Mouse (Mus musculus) adrenal gland, adult 10 weeks (tissue): ENCODE data around the gene Neo1. TPM values are rescaled to one million over a fixed set of nuclear protein-coding genes. Genes with fewer than 3 reads are reported as not detected.

Source experiments
- polyA plus RNA-seq: library from polyadenylated mRNA; stranded (reverse); fragments of 350-450 nt; fragmentation: Illumina TruSeq; extraction: RNeasy Lipid Tissue Mini Kit (QIAGEN cat#74804); gene quantifications from one replicate; pipeline ENCODE4 v1.2.3, GENCODE M21; 2014; ENCODE audit warnings: low read depth, low replicate concordance

Neo1 gene
- 65.4 TPM for polyA plus RNA-seq

GRCm38 (mm10) chr9:59036159-59036731 is at the start of gene Neo1:
Neo1 (minus strand) TSS chr9:59036441.

Other genes with a start within 250 kb of the Neo1 start
- gene Hcn4, start 213.0 kb downstream of the Neo1 start, polyA plus RNA-seq = 0.52 TPM